Mouse (Mus musculus) spleen, adult 2 months (tissue): Measurements from ENCODE around the gene Cdhr2.

ENCODE experiments used
- CTCF ChIP-seq: fragments of 200-500 bp; IDR thresholded peaks from 2 replicates; pipeline ENCODE4 v1.5.1; 2011; ENCODE audit warnings: mild to moderate bottlenecking, inconsistent platforms; ENCODE audit not compliant: insufficient read depth, insufficient read length, insufficient replicate concordance; ENCODE audit errors: extremely low read depth
- POLR2A ChIP-seq: fragments of 200-500 bp; IDR thresholded peaks from 2 replicates; pipeline ENCODE4 v1.6.1; 2011; ENCODE audit warnings: low read depth, low read length, inconsistent platforms

DNA sequence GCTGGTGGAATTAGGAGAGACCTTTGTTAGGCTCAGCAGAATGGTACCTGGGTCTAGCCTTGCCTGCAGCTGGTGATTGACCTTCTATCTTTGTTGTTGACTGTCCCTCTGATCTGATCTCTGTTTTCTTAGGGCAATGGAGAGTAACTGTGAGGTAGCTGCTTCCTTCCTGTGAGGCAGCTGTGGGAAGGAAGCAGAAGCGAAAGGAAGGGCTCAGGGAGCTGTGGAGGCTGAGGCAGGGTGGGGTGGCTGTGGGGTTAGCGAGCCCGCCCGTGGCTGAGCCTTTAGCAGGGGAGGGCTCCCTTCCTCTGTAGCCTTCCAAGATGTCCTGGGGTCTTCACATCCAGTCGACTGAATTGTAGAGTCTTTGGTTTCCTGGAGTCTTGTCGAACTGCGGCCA, 1.2 kb downstream of the Cdhr2 start:
- TF ChIP-seq POLR2A = no peak
- no peak for TF ChIP-seq CTCF
